Mouse (Mus musculus) small intestine, adult 2 months (tissue): Measurements from ENCODE around the gene Gale.

Experiments used
- CTCF ChIP-seq: fragments of 200-500 bp; IDR thresholded peaks from 2 replicates; pipeline ENCODE4 v1.5.1; 2012; ENCODE audit warnings: low read depth, mild to moderate bottlenecking, control low read depth, inconsistent platforms, low read length, moderate library complexity, mixed read lengths; ENCODE audit not compliant: insufficient replicate concordance, insufficient read length; ENCODE audit errors: extremely low read depth
- POLR2A ChIP-seq: fragments of 200-500 bp; IDR thresholded peaks from 2 replicates; pipeline ENCODE4 v1.6.1; 2012; ENCODE audit warnings: low read depth, mild to moderate bottlenecking, control low read depth, inconsistent platforms, low read length, moderate library complexity

- TF ChIP-seq CTCF (no peak), POLR2A (no peak)
Measured at GRCm38 (mm10) chr4:135948142-135948541, 15.4 kb upstream of the Gale start.
